Mouse (Mus musculus) liver, adult 2 months (tissue): Measurements from ENCODE around the gene Rragb. TPM values are rescaled to one million over a fixed set of nuclear protein-coding genes. Genes with fewer than 3 reads are reported as not detected.
"Not testable (repeated sequence)": the region's sequence is repeated elsewhere in the genome, so short reads cannot be mapped to it uniquely, and the experiment has no call there.

Source experiments
- DNase-seq: peaks from one replicate; pipeline ENCODE4 v3.0.0-alpha.2; 2011; ENCODE audit warnings: low read depth, low spot score; ENCODE audit errors: extremely low read depth
- H3K27ac ChIP-seq: fragments of 200-500 bp; replicated peaks from 2 replicates; pipeline ENCODE4 v1.5.1; 2012; ENCODE audit warnings: low read depth, mild to moderate bottlenecking, control low read depth, inconsistent platforms, low read length; ENCODE audit not compliant: insufficient read depth
- H3K27me3 ChIP-seq: fragments of 200-500 bp; 2 replicates; pipeline ENCODE4 v1.6.1; 2012; ENCODE audit warnings: mild to moderate bottlenecking, moderate library complexity, low read length, inconsistent platforms; ENCODE audit not compliant: control insufficient read depth, insufficient read depth
- H3K36me3 ChIP-seq: fragments of 200-500 bp; 2 replicates; pipeline ENCODE4 v1.6.1; 2012; ENCODE audit warnings: low read length, inconsistent platforms; ENCODE audit not compliant: control insufficient read depth, insufficient read depth
- H3K4me1 ChIP-seq: fragments of 200-500 bp; 2 replicates; pipeline ENCODE4 v1.6.1; 2011; ENCODE audit warnings: low read length; ENCODE audit not compliant: control insufficient read depth, insufficient read depth
- H3K4me3 ChIP-seq: fragments of 200-500 bp; 2 replicates; pipeline ENCODE4 v1.5.1; 2011; ENCODE audit warnings: low read depth, mild to moderate bottlenecking, control low read depth, low read length, moderate library complexity; ENCODE audit not compliant: insufficient read depth
- H3K79me2 ChIP-seq: fragments of 200-500 bp; 2 replicates; pipeline ENCODE4 v1.6.1; 2012; ENCODE audit warnings: inconsistent platforms, mild to moderate bottlenecking, low read length, moderate library complexity; ENCODE audit not compliant: control insufficient read depth, insufficient read depth
- H3K9ac ChIP-seq: fragments of 200-500 bp; 2 replicates; pipeline ENCODE4 v1.6.1; 2012; ENCODE audit warnings: low read depth, mild to moderate bottlenecking, control low read depth, inconsistent platforms, low read length
- CTCF ChIP-seq: fragments of 200-500 bp; IDR thresholded peaks from 2 replicates; pipeline ENCODE4 v1.5.1; 2011; ENCODE audit warnings: low read depth, low read length, control low read depth
- POLR2A ChIP-seq: fragments of 200-500 bp; IDR thresholded peaks from 2 replicates; pipeline ENCODE4 v1.6.1; 2011; ENCODE audit warnings: low read length, control low read depth; ENCODE audit not compliant: insufficient read depth; ENCODE audit errors: extremely low read depth
- WGBS: fragments of 180-500 bp; shearing (Covaris S2); methylation state at CpG from one replicate; pipeline ENCODE4 v1.1.7; 2018; 5-methylcytosine and 5-hydroxymethylcytosine counted together
- polyA plus RNA-seq: library from polyadenylated mRNA; depleted of rRNA; stranded (reverse); fragments of >200 nt; gene quantifications from 2 replicates; pipeline ENCODE4 v1.2.3, GENCODE M21; 2012; rRNA removed
- total RNA-seq: library from RNA; depleted of rRNA; stranded (reverse); fragments of >200 nt; gene quantifications from 2 replicates; pipeline ENCODE4 v1.2.3, GENCODE M21; 2014; rRNA removed

The Rragb gene
- total and polyA plus RNA-seq, 2 experiments: 0.24 to 0.83 TPM

DNA sequence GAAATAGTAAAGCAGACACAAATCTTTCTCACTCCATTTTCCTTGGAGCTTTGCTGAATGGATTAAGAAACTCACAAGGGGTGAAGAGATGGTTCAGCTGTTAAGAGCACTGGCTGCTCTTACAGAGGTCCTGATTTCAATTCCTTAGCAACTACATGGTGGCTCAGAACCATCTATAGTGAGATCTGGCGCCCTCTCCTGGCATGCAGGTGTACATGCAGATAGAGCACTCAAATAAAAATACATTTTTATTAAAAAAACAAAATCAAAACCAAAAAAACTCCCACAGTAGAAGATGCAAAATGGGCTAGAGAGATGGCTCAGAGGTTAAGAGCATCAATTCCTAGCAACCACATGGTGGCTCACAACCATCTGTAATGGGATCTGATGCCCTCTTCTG lies 35.0 kb downstream of the Rragb start:
- no peak overlapping the region for H3K9ac ChIP-seq
- H3K36me3 ChIP-seq: no peaks in the 10 kb centered on the region
- DNase-seq: peak; percentile 0
- H3K27ac ChIP-seq: no peak overlapping the region
- TF ChIP-seq CTCF (no peak), POLR2A (no peak)
- no peaks in the 10 kb centered on the region for H3K4me1 ChIP-seq
- no peak overlapping the region for H3K4me3 ChIP-seq
- 40% methylated on average over 1 of the region's 1 CpGs for WGBS
- no peaks in the 10 kb centered on the region for H3K27me3 ChIP-seq
- no peaks in the 10 kb centered on the region for H3K79me2 ChIP-seq

DNA sequence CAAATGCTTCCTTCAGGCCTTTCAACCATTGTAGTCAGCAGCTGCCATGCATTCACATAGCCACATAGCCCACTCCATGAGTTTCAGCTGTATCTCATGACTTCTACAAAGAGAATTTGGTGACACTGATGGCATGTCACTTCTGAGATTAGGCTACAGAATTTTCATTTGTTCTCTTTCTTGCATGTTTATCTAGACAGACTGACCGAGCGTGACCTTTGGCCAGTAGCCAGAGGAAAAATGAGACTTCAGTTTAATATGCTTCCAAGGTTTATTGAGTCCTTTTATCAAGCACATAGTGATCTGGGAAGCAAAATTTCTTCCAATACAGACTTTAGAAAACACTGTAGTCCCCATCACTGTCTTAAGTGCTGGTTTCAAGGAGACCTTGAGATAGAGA lies 42.4 kb downstream of the Rragb start:
- no peak for TF ChIP-seq POLR2A
- TF ChIP-seq CTCF: no peak
- H3K36me3 ChIP-seq: no peaks in the 10 kb centered on the region
- no peak overlapping the region for H3K9ac ChIP-seq
- WGBS: 19% methylated on average over 2 of the region's 2 CpGs
- H3K27ac ChIP-seq: no peak overlapping the region
- H3K4me3 ChIP-seq: no peak overlapping the region
- no peaks in the 10 kb centered on the region for H3K79me2 ChIP-seq
- DNase-seq: peak; percentile 6
- H3K27me3 ChIP-seq: no peaks in the 10 kb centered on the region
- H3K4me1 ChIP-seq: no peaks in the 10 kb centered on the region

DNA sequence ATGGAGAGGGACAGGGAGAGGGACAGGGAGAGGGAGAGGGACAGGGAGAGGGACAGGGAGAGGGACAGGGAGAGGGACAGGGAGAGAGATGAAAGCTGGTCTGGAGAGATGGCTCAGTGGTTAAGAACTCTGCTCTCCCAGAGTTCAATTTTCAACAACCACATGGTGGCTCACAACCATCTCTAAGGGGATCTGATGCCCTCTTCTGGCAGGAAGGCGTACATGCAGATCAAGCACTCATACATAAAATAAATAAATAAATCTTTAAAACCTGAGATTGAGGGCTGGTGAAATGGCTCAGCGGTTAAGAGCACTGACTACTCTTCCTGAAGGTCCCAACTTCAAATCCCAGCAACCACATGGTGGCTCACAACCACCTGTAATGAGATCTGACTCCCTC lies 59.4 kb downstream of the Rragb start:
- not testable (repeated sequence) for H3K9ac ChIP-seq, H3K4me1 ChIP-seq, H3K27me3 ChIP-seq, H3K27ac ChIP-seq, H3K4me3 ChIP-seq, H3K36me3 ChIP-seq, H3K79me2 ChIP-seq
- 75% methylated on average over 2 of the region's 2 CpGs for WGBS
- DNase-seq: peak; percentile 4

DNA sequence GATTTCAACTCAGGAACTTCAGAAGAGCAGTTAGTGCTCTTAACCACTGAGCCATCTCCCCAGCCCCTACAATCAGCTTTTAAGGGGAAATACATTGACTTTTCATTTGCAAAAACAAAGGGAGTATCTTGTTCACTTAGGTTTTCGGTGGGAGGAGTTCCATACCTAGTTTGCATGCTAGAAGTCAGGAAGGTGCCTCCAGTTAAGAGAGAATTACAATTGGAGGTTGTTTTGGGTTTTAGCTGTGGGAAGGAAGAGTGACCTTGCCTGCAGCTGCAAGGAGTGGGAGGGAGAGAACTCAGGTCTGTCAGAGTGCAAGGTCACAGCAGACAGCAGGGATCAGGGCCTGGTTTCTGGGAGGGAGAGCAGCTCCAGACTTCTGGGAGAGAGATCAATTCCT lies 71.3 kb downstream of the Rragb start:
- H3K27ac ChIP-seq: no peak overlapping the region
- H3K27me3 ChIP-seq: no peaks in the 10 kb centered on the region
- H3K36me3 ChIP-seq: no peaks in the 10 kb centered on the region
- no peak for DNase-seq
- WGBS: 67% methylated on average over 1 of the region's 1 CpGs
- no peaks in the 10 kb centered on the region for H3K79me2 ChIP-seq
- no peaks in the 10 kb centered on the region for H3K4me1 ChIP-seq
- no peak overlapping the region for H3K4me3 ChIP-seq
- H3K9ac ChIP-seq: no peak overlapping the region
- TF ChIP-seq CTCF (no peak), POLR2A (no peak)

Other genes with a start within 250 kb of the Rragb start
- gene Usp51, start 133.5 kb upstream of the Rragb start, total RNA-seq: 0.07 TPM in 1 of 2 replicates, not detected in the other
- gene Usp51, start 133.5 kb upstream of the Rragb start, polyA plus RNA-seq: not detected in 2 replicates
- gene Mageh1, start 102.4 kb upstream of the Rragb start, total RNA-seq: 4.4 and 4.8 TPM in 2 replicates
- gene Mageh1, start 102.4 kb upstream of the Rragb start, polyA plus RNA-seq: 1.4 TPM in 2 replicates
- gene Foxr2, start 21.2 kb upstream of the Rragb start, total RNA-seq: not detected in 2 replicates
- gene Foxr2, start 21.2 kb upstream of the Rragb start, polyA plus RNA-seq: not detected in 2 replicates
- gene Klf8, start 97.5 kb downstream of the Rragb start, total RNA-seq: under 0.01 TPM in 1 of 2 replicates, not detected in the other
- not detected in 2 replicates for gene Klf8, start 97.5 kb downstream of the Rragb start, polyA plus RNA-seq